Mouse (Mus musculus) ES-Bruce4 (cell line): ENCODE results near the gene Tescl. TPM values are rescaled to one million over a fixed set of nuclear protein-coding genes. Genes with fewer than 3 reads are reported as not detected.

Experiments
- H3K27ac ChIP-seq: 2 replicates; pipeline ENCODE4 v1.5.1; 2012; ENCODE audit warnings: low read length, inconsistent platforms; ENCODE audit not compliant: insufficient read depth
- H3K27me3 ChIP-seq: 2 replicates; pipeline ENCODE4 v1.6.1; 2012; ENCODE audit warnings: mild to moderate bottlenecking, low read length, inconsistent platforms; ENCODE audit not compliant: control insufficient read depth, poor library complexity, insufficient read depth, severe bottlenecking
- H3K36me3 ChIP-seq: 2 replicates; pipeline ENCODE4 v1.6.1; 2012; ENCODE audit warnings: inconsistent platforms, mild to moderate bottlenecking, low read length, moderate library complexity; ENCODE audit not compliant: control insufficient read depth, poor library complexity, insufficient read depth, severe bottlenecking
- H3K4me1 ChIP-seq: one replicate; pipeline ENCODE4 v1.8.1; 2011; ENCODE audit warnings: low read length; ENCODE audit not compliant: control insufficient read depth, insufficient read depth
- H3K4me3 ChIP-seq: 2 replicates; pipeline ENCODE4 v1.5.1; 2011; ENCODE audit warnings: low read depth, mild to moderate bottlenecking, low read length
- H3K9ac ChIP-seq: 2 replicates; pipeline ENCODE4 v1.6.1; 2012; ENCODE audit warnings: low read depth, mild to moderate bottlenecking, inconsistent platforms; ENCODE audit not compliant: poor library complexity, severe bottlenecking
- H3K9me3 ChIP-seq: replicated peaks from 2 replicates; pipeline ENCODE4 v1.6.1; 2012; ENCODE audit warnings: mild to moderate bottlenecking, low read length, inconsistent platforms; ENCODE audit not compliant: control insufficient read depth, poor library complexity, insufficient read depth, severe bottlenecking
- CTCF ChIP-seq: IDR thresholded peaks from one replicate; pipeline ENCODE4 v1.8.1; 2011; ENCODE audit warnings: low read depth, low read length
- EP300 ChIP-seq: IDR thresholded peaks from 2 replicates; pipeline ENCODE4 v1.6.1; 2011; ENCODE audit warnings: low read depth, low read length; ENCODE audit not compliant: insufficient read depth
- POLR2A ChIP-seq: IDR thresholded peaks from one replicate; pipeline ENCODE4 v1.8.1; 2011; ENCODE audit warnings: low read length; ENCODE audit not compliant: insufficient read depth
- polyA plus RNA-seq: library from polyadenylated mRNA; stranded (reverse); fragments of >200 nt; gene quantifications from 2 replicates; pipeline ENCODE4 v1.2.4, GENCODE M21; 2011; ENCODE audit warnings: low read depth; ENCODE audit not compliant: missing spikeins, insufficient read depth, insufficient read length

Tescl gene
- polyA plus RNA-seq, 1 experiment = not detected

- Histone ChIP-seq H3K9me3 (no peaks in the 10 kb centered on the region), H3K27me3 (no peaks in the 10 kb centered on the region), H3K9ac (no peak overlapping the region), H3K4me1 (peaks cover 2% of the 10 kb centered on the region), H3K4me3 (no peak overlapping the region), H3K36me3 (no peaks in the 10 kb centered on the region; the same call in 1 of the 2 replicates), H3K27ac (no peak overlapping the region)
- TF ChIP-seq POLR2A (no peak), EP300 (no peak), CTCF (no peak)
Observed at GRCm38 (mm10) chr7:24295376-24295775, 38.4 kb downstream of the Tescl start.

GRCm38 (mm10) chr7:24294763-24295162 is 39.0 kb downstream of the Tescl start:
- TF ChIP-seq EP300 = no peak
- no peak for TF ChIP-seq CTCF
- no peak for TF ChIP-seq POLR2A
- H3K4me3 ChIP-seq = no peak overlapping the region
- no peaks in the 10 kb centered on the region for H3K27me3 ChIP-seq
- no peaks in the 10 kb centered on the region; the same call in 1 of the 2 replicates for H3K36me3 ChIP-seq
- no peak overlapping the region for H3K27ac ChIP-seq
- H3K9me3 ChIP-seq = no peaks in the 10 kb centered on the region
- no peak overlapping the region for H3K9ac ChIP-seq
- H3K4me1 ChIP-seq = peaks cover 2% of the 10 kb centered on the region

GRCm38 (mm10) chr7:24293061-24293851 is 40.5 kb downstream of the Tescl start:
- H3K27ac ChIP-seq = no peak overlapping the region
- no peak overlapping the region for H3K4me3 ChIP-seq
- no peaks in the 10 kb centered on the region for H3K27me3 ChIP-seq
- H3K9me3 ChIP-seq = no peaks in the 10 kb centered on the region
- H3K4me1 ChIP-seq = peaks cover 2% of the 10 kb centered on the region
- H3K36me3 ChIP-seq = no peaks in the 10 kb centered on the region; the same call in 1 of the 2 replicates
- H3K9ac ChIP-seq = no peak overlapping the region
- TF ChIP-seq CTCF (no peak), EP300 (no peak), POLR2A (no peak)

GRCm38 (mm10) chr7:24291387-24292090 is 42.2 kb downstream of the Tescl start:
- Histone ChIP-seq H3K36me3 (no peaks in the 10 kb centered on the region; the same call in 1 of the 2 replicates), H3K4me1 (peaks cover 2% of the 10 kb centered on the region), H3K9ac (no peak overlapping the region), H3K4me3 (peak overlapping the region; percentile 0; the same call in 1 of the 2 replicates), H3K27me3 (no peaks in the 10 kb centered on the region), H3K27ac (no peak overlapping the region), H3K9me3 (no peaks in the 10 kb centered on the region)
- TF ChIP-seq CTCF (no peak), POLR2A (no peak)

- H3K9ac ChIP-seq = no peak overlapping the region
- H3K27me3 ChIP-seq = no peaks in the 10 kb centered on the region
- no peaks in the 10 kb centered on the region; the same call in 1 of the 2 replicates for H3K36me3 ChIP-seq
- no peak for TF ChIP-seq CTCF
- no peak for TF ChIP-seq POLR2A
- no peak for TF ChIP-seq EP300
- H3K27ac ChIP-seq = peak overlapping the region; percentile 1; the same call in 1 of the 2 replicates
- no peak overlapping the region for H3K4me3 ChIP-seq
- H3K4me1 ChIP-seq = peaks cover 2% of the 10 kb centered on the region
- H3K9me3 ChIP-seq = no peaks in the 10 kb centered on the region
Observed at GRCm38 (mm10) chr7:24290106-24290693, 43.5 kb downstream of the Tescl start.

GRCm38 (mm10) chr7:24288512-24288911 is 45.2 kb downstream of the Tescl start:
- peaks cover 2% of the 10 kb centered on the region for H3K4me1 ChIP-seq
- no peak overlapping the region for H3K27ac ChIP-seq
- H3K4me3 ChIP-seq = no peak overlapping the region
- TF ChIP-seq CTCF = no peak
- no peak for TF ChIP-seq EP300
- TF ChIP-seq POLR2A = no peak
- H3K9ac ChIP-seq = no peak overlapping the region
- no peaks in the 10 kb centered on the region for H3K27me3 ChIP-seq
- H3K9me3 ChIP-seq = no peaks in the 10 kb centered on the region
- no peaks in the 10 kb centered on the region for H3K36me3 ChIP-seq
